Mouse (Mus musculus): Measurements from ENCODE around the gene Camsap2.

The Camsap2 gene

GRCm38 (mm10) chr1:136344281-136344680 is 1.6 kb downstream of the Camsap2 start:
- DNase-seq (ENCODE audit: low read depth, low spot score) = peak; percentile 24

- DNase-seq (ENCODE audit: low read depth, low spot score) = no peak
Observed at GRCm38 (mm10) chr1:136343727-136344126, 2.2 kb downstream of the Camsap2 start.

GRCm38 (mm10) chr1:136340541-136340940 is 5.4 kb downstream of the Camsap2 start:
- peak; percentile 41 for DNase-seq (ENCODE audit: low read depth, low spot score)

GRCm38 (mm10) chr1:136334743-136335142 is 11.2 kb downstream of the Camsap2 start:
- no peak for DNase-seq (ENCODE audit: low read depth, low spot score)

GRCm38 (mm10) chr1:136333512-136333911 is 12.4 kb downstream of the Camsap2 start:
- DNase-seq (ENCODE audit: low read depth, low spot score) = no peak

GRCm38 (mm10) chr1:136333071-136333470 is 12.8 kb downstream of the Camsap2 start:
- no peak for DNase-seq (ENCODE audit: low read depth, low spot score)

GRCm38 (mm10) chr1:136331836-136332235 is 14.1 kb downstream of the Camsap2 start:
- DNase-seq (ENCODE audit: low read depth, low spot score) = no peak

- no peak for DNase-seq (ENCODE audit: low read depth, low spot score)
Observed at GRCm38 (mm10) chr1:136329426-136329825, 16.5 kb downstream of the Camsap2 start.

GRCm38 (mm10) chr1:136328640-136329039 is 17.3 kb downstream of the Camsap2 start:
- no peak for DNase-seq (ENCODE audit: low read depth, low spot score)

GRCm38 (mm10) chr1:136327638-136328037 is 18.3 kb downstream of the Camsap2 start:
- no peak for DNase-seq (ENCODE audit: low read depth, low spot score)

GRCm38 (mm10) chr1:136325933-136326332 is 20.0 kb downstream of the Camsap2 start:
- DNase-seq (ENCODE audit: low read depth, low spot score) = no peak

GRCm38 (mm10) chr1:136322331-136322730 is 23.6 kb downstream of the Camsap2 start:
- DNase-seq (ENCODE audit: low read depth, low spot score) = no peak

GRCm38 (mm10) chr1:136316317-136316716 is 29.6 kb downstream of the Camsap2 start:
- DNase-seq (ENCODE audit: low read depth, low spot score) = peak; percentile 24

GRCm38 (mm10) chr1:136309193-136309592 is 36.7 kb downstream of the Camsap2 start:
- DNase-seq (ENCODE audit: low read depth, low spot score) = no peak

- DNase-seq (ENCODE audit: low read depth, low spot score) = peak; percentile 45
Observed at GRCm38 (mm10) chr1:136306424-136306823, 39.5 kb downstream of the Camsap2 start.

- no peak for DNase-seq (ENCODE audit: low read depth, low spot score)
Observed at GRCm38 (mm10) chr1:136293961-136294360, 51.9 kb downstream of the Camsap2 start.

- no peak for DNase-seq (ENCODE audit: low read depth, low spot score)
Observed at GRCm38 (mm10) chr1:136289803-136290202, 56.1 kb downstream of the Camsap2 start.

- no peak for DNase-seq (ENCODE audit: low read depth, low spot score)
Observed at GRCm38 (mm10) chr1:136277366-136277765, 68.5 kb downstream of the Camsap2 start.

GRCm38 (mm10) chr1:136268224-136268623 is 77.7 kb downstream of the Camsap2 start:
- DNase-seq (ENCODE audit: low read depth, low spot score) = no peak

GRCm38 (mm10) chr1:136266127-136266526 is 79.8 kb downstream of the Camsap2 start:
- no peak for DNase-seq (ENCODE audit: low read depth, low spot score)

GRCm38 (mm10) chr1:136263355-136263754 is 82.5 kb downstream of the Camsap2 start:
- no peak for DNase-seq (ENCODE audit: low read depth, low spot score)

GRCm38 (mm10) chr1:136260635-136261238 is 85.2 kb downstream of the Camsap2 start, which contains the start of gene Gpr25:
TSS of gene Gpr25 (minus strand) at chr1:136260873.
- no peak for DNase-seq (ENCODE audit: low read depth, low spot score)

- DNase-seq (ENCODE audit: low read depth, low spot score) = no peak
Observed at GRCm38 (mm10) chr1:136259893-136260634, 85.8 kb downstream of the Camsap2 start.

All from A20 (cell line).